Mouse (Mus musculus) liver, adult 10 weeks (tissue): ENCODE data around the gene Nup153. TPM values are rescaled to one million over a fixed set of nuclear protein-coding genes. Genes with fewer than 3 reads are reported as not detected.

Experiments used
- polyA plus RNA-seq: library from polyadenylated mRNA; stranded (reverse); fragments of 350-450 nt; fragmentation: Illumina TruSeq; extraction: RNeasy Lipid Tissue Mini Kit (QIAGEN cat#74804); gene quantifications from one replicate; pipeline ENCODE4 v1.2.3, GENCODE M21; 2014; ENCODE audit warnings: low read depth, low replicate concordance

Gene Nup153
- polyA plus RNA-seq: 23.2 TPM

DNA sequence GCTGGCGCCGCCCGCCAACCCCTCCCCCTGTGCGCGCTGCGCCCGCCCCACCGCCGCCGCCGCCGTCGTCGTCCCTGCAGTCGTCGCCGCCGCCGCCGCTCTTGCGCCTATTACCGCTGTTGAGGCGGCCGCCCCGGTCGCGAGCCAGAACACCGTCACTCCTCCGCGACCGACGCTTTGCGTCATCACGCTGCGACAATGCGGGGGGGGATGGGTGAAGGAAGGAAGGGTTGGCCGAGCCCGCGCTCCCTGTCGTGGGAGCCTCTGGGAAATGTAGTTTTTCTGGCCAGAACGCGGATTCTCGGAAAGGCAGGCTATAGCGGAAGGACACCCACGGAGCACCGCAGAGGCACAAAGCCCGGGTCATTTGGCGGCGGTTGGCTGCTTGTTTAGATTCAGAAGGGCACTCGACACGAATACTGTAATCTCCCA, at the start of gene Nup153:
Gene Nup153, minus strand, starts transcription at position 104 of the 432 bp plus-strand sequence.

DNA sequence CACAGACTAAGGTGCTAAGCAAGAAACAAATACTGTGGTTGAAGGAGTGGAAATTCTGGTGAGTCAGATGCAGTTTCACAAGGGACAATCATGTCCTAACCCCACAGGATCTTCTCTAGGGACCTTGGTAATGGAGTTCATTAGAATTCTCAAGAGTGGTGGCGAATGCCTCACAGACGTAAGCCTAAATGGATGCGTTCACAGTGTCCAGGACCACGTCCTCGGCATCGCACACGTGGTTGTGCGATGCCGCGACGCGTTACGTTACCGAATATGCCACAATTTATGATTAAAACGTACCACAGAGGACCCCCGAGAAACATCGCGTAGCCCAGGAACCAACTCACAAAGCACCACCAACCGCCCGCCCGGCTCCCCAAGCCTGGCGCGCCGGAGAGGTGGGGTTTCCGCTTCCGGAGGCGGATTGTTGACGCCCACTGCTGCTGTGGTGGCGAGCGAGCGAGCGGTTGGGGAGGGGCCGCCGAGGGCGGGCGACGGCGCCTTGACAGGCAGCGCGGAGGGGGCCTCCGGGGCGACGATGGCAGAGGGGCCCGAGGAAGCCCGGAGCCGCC, 58.6 kb downstream of the Nup153 start, which contains the start of gene Fam8a1:
Gene Fam8a1, plus strand, starts transcription at position 475 of the 572 bp plus-strand sequence.

Other genes with a start within 250 kb of the Nup153 start
- 0.13 TPM for gene Cap2, start 226.1 kb downstream of the Nup153 start, polyA plus RNA-seq
- gene Fam8a1, start 58.4 kb downstream of the Nup153 start, polyA plus RNA-seq: 141 TPM
- 5.7 TPM for gene Kif13a, start 201.9 kb upstream of the Nup153 start, polyA plus RNA-seq